Mouse (Mus musculus) hindbrain, postnatal 0 days (tissue): ENCODE data around the gene Snrpg. TPM values are rescaled to one million over a fixed set of nuclear protein-coding genes. Genes with fewer than 3 reads are reported as not detected.
A peak's percentile ranks its signal among the peaks of the same experiment; 100 is the strongest.

Experiments used
- ATAC-seq: fragments of 200-750 bp; cut with Nextera tagmentation; 2 replicates; pipeline ENCODE4 v1.8.0; 2017; ENCODE audit warnings: mild to moderate bottlenecking, moderate TSS enrichment, moderate library complexity
- DNase-seq: peaks from one replicate; pipeline ENCODE4 v3.0.0-alpha.2; 2015; ENCODE audit warnings: low spot score
- H3K27ac ChIP-seq: fragments of 300-500 bp; sonication (generic); 2 replicates; pipeline ENCODE4 v1.5.1; 2014; ENCODE audit warnings: mild to moderate bottlenecking
- H3K27me3 ChIP-seq: fragments of 300-500 bp; sonication (generic); 2 replicates; pipeline ENCODE4 v1.6.1; 2014; ENCODE audit warnings: low read length, mixed read lengths; ENCODE audit not compliant: insufficient read depth
- H3K36me3 ChIP-seq: fragments of 300-500 bp; sonication (generic); 2 replicates; pipeline ENCODE4 v1.6.1; 2014; ENCODE audit warnings: low read length, mixed read lengths; ENCODE audit not compliant: insufficient read depth
- H3K4me1 ChIP-seq: fragments of 300-500 bp; sonication (generic); 2 replicates; pipeline ENCODE4 v1.6.1; 2014; ENCODE audit warnings: antibody characterized with exemption, low read length, mixed read lengths; ENCODE audit not compliant: insufficient read depth
- H3K4me2 ChIP-seq: fragments of 300-500 bp; sonication (generic); 2 replicates; pipeline ENCODE4 v1.6.1; 2014; ENCODE audit warnings: low read depth, mild to moderate bottlenecking, low read length, moderate library complexity, mixed read lengths
- H3K4me3 ChIP-seq: fragments of 300-500 bp; sonication (generic); 2 replicates; pipeline ENCODE4 v1.5.1; 2014; ENCODE audit warnings: low read length
- H3K9ac ChIP-seq: fragments of 300-500 bp; sonication (generic); replicated peaks from 2 replicates; pipeline ENCODE4 v1.6.1; 2014; ENCODE audit warnings: mild to moderate bottlenecking, low read length, moderate library complexity, mixed read lengths
- H3K9me3 ChIP-seq: fragments of 300-500 bp; sonication (generic); 2 replicates; pipeline ENCODE4 v1.6.1; 2016; ENCODE audit warnings: low read length, mixed read lengths
- CTCF ChIP-seq: IDR thresholded peaks from 2 replicates; pipeline ENCODE4 v1.5.1; 2016; ENCODE audit warnings: antibody characterized with exemption, control low read depth, low read depth
- WGBS: fragments of 180-500 bp; shearing (Covaris S2); extraction: QIAGEN DNeasy Blood & Tissue Kit; methylation state at CpG from one replicate; pipeline ENCODE4 v1.1.7; 2014; 5-methylcytosine and 5-hydroxymethylcytosine counted together
- polyA plus RNA-seq: library from polyadenylated mRNA; unstranded; fragments of >200 nt; fragmentation: Nextera tagmentation; extraction: Ambion mirVana; gene quantifications from 2 replicates; pipeline ENCODE4 v1.2.1, GENCODE M21; 2015
- total RNA-seq: library from RNA; depleted of rRNA; stranded (reverse); fragments of >200 nt; gene quantifications from 2 replicates; pipeline ENCODE4 v1.2.3, GENCODE M21; 2014

The Snrpg gene
- total and polyA plus RNA-seq, 2 experiments from 2014 or later: 48.1 to 278 TPM

GRCm38 (mm10) chr6:86403728-86404099, 32.6 kb downstream of the Snrpg start:
- peak overlapping the region; percentile 89 for H3K4me3 ChIP-seq
- ATAC-seq: peak; percentile 85
- H3K27me3 ChIP-seq: no peaks in the 10 kb centered on the region
- peaks cover 12% of the 10 kb centered on the region for H3K4me1 ChIP-seq
- H3K4me2 ChIP-seq: peak overlapping the region; percentile 66
- peak overlapping the region; percentile 99 for H3K9ac ChIP-seq
- TF ChIP-seq CTCF: no peak
- H3K36me3 ChIP-seq: no peaks in the 10 kb centered on the region
- WGBS: under 1% methylated on average over 15 of the region's 15 CpGs
- no peaks in the 10 kb centered on the region for H3K9me3 ChIP-seq
- peak; percentile 89 for DNase-seq
- H3K27ac ChIP-seq: peak overlapping the region; percentile 100

- Histone ChIP-seq H3K27me3 (no peaks in the 10 kb centered on the region), H3K4me1 (peaks cover 12% of the 10 kb centered on the region), H3K27ac (peak within 1 kb of the TSS; percentile 100), H3K9ac (peak within 1 kb of the TSS; percentile 99), H3K4me3 (peak within 1 kb of the TSS; percentile 89), H3K36me3 (no peaks in the 10 kb centered on the region), H3K9me3 (no peaks in the 10 kb centered on the region), H3K4me2 (peak within 1 kb of the TSS; percentile 66)
- TF ChIP-seq CTCF: 0 out of 2 replicates have a peak, but pooled peaks have one; percentile 0
- under 1% methylated on average over 61 of the region's 62 CpGs for WGBS
- peak; percentile 98 for ATAC-seq
- DNase-seq: peak; percentile 100
Observed at GRCm38 (mm10) chr6:86404100-86404861, 33.2 kb downstream of the Snrpg start, which contains the start of gene Tia1. Tia1 (plus strand) TSS chr6:86404219.

GRCm38 (mm10) chr6:86404996-86405395, 33.9 kb downstream of the Snrpg start:
- ATAC-seq (no peak), DNase-seq (peak; percentile 15)
- Histone ChIP-seq H3K36me3 (no peaks in the 10 kb centered on the region), H3K9me3 (no peaks in the 10 kb centered on the region), H3K27ac (peak overlapping the region; percentile 100), H3K27me3 (no peaks in the 10 kb centered on the region), H3K4me2 (peak overlapping the region; percentile 66), H3K4me1 (peaks cover 12% of the 10 kb centered on the region), H3K4me3 (peak overlapping the region; percentile 89), H3K9ac (peak overlapping the region; percentile 99)
- WGBS: 0% methylated on average over 11 of the region's 11 CpGs
- no peak for TF ChIP-seq CTCF

- Histone ChIP-seq H3K9me3 (no peaks in the 10 kb centered on the region), H3K4me2 (peak overlapping the region; percentile 66), H3K4me3 (peak overlapping the region; percentile 89), H3K9ac (no peak overlapping the region), H3K4me1 (peaks cover 8% of the 10 kb centered on the region), H3K27me3 (no peaks in the 10 kb centered on the region), H3K27ac (no peak overlapping the region), H3K36me3 (no peaks in the 10 kb centered on the region)
- no peak for ATAC-seq
- no peak for DNase-seq
- no peak for TF ChIP-seq CTCF
Observed at GRCm38 (mm10) chr6:86406306-86406705, 35.2 kb downstream of the Snrpg start.

GRCm38 (mm10) chr6:86418711-86419110, 47.6 kb downstream of the Snrpg start:
- no peak for ATAC-seq
- 92% methylated on average over 6 of the region's 6 CpGs for WGBS
- H3K4me3 ChIP-seq: no peak overlapping the region
- no peaks in the 10 kb centered on the region for H3K9me3 ChIP-seq
- DNase-seq: no peak
- peaks cover 51% of the 10 kb centered on the region for H3K36me3 ChIP-seq
- H3K27ac ChIP-seq: no peak overlapping the region
- H3K9ac ChIP-seq: no peak overlapping the region
- no peaks in the 10 kb centered on the region for H3K27me3 ChIP-seq
- no peak for TF ChIP-seq CTCF
- no peak overlapping the region for H3K4me2 ChIP-seq
- H3K4me1 ChIP-seq: no peaks in the 10 kb centered on the region

- TF ChIP-seq CTCF: no peak
- H3K4me3 ChIP-seq: no peak overlapping the region
- H3K9ac ChIP-seq: no peak overlapping the region
- H3K27me3 ChIP-seq: no peaks in the 10 kb centered on the region
- H3K4me2 ChIP-seq: no peak overlapping the region
- ATAC-seq (no peak), DNase-seq (no peak)
- peaks cover 53% of the 10 kb centered on the region for H3K36me3 ChIP-seq
- no peaks in the 10 kb centered on the region for H3K9me3 ChIP-seq
- WGBS: 79% methylated on average over 3 of the region's 3 CpGs
- H3K4me1 ChIP-seq: no peaks in the 10 kb centered on the region
- H3K27ac ChIP-seq: no peak overlapping the region
Observed at GRCm38 (mm10) chr6:86419239-86419638, 48.1 kb downstream of the Snrpg start.

GRCm38 (mm10) chr6:86420491-86420890, 49.4 kb downstream of the Snrpg start:
- peaks cover 61% of the 10 kb centered on the region for H3K36me3 ChIP-seq
- ATAC-seq: 0 out of 2 replicates have a peak, but pooled peaks have one; percentile 56
- H3K4me3 ChIP-seq: no peak overlapping the region
- H3K27ac ChIP-seq: no peak overlapping the region
- no peak overlapping the region for H3K4me2 ChIP-seq
- H3K27me3 ChIP-seq: no peaks in the 10 kb centered on the region
- no peaks in the 10 kb centered on the region for H3K4me1 ChIP-seq
- 76% methylated on average over 6 of the region's 6 CpGs for whole genome bisulfite sequencing
- peak; percentile 60 for TF ChIP-seq CTCF
- H3K9me3 ChIP-seq: no peaks in the 10 kb centered on the region
- peak; percentile 53 for DNase-seq
- no peak overlapping the region for H3K9ac ChIP-seq
